Mouse (Mus musculus): Measurements from ENCODE around the gene Gm42906.

Gm42906 gene

DNA sequence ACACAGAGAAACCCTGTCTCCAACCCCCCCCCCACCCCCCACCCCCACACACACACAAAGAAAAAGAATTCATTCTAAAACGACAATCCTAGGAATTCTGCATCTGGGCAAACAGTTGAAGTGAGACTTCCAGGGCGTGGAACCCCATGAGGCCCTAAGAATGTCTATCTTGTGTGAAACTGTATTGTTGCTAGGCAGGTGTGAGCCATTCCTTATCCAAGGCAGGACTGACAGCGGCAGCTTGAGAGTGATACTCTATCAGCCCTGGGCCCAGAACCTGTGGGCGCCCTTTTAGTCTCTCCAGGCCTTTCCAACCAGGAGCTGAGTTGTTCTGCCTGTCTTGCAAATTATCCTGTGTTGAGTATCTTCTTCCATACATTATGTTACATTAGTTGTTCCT lies 129.6 kb downstream of the Gm42906 start:
- in situ Hi-C loops (cut with MboI), result no loop called here

- in situ Hi-C loops (cut with MboI), result no loop called here
These were observed 131.7 kb downstream of the Gm42906 start for GRCm38 (mm10) chr5:151296244-151296643.

DNA sequence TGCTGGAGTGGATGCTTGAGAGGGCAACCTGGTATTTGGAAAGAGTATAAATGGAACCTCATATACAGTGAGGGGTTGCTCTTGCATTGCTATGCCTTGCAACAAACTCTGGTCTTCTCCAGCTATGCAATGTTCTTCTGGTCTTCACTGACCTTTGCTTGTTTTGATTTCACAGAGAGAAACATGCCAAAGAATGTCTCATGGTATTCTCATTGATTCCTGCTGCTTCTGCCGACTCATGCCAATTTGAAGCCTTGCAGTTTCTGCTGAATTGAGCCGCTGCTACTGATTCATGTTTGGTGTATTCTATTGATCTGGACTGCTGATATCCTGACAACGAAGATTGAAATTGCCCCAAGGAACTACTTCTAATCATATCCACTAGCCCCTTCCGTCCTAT lies 134.4 kb downstream of the Gm42906 start:
- in situ Hi-C loops (cut with MboI), result no loop called here

GRCm38 (mm10) chr5:151292310-151292709 lies 135.7 kb downstream of the Gm42906 start:
- in situ Hi-C loops (cut with MboI), result no loop called here

DNA sequence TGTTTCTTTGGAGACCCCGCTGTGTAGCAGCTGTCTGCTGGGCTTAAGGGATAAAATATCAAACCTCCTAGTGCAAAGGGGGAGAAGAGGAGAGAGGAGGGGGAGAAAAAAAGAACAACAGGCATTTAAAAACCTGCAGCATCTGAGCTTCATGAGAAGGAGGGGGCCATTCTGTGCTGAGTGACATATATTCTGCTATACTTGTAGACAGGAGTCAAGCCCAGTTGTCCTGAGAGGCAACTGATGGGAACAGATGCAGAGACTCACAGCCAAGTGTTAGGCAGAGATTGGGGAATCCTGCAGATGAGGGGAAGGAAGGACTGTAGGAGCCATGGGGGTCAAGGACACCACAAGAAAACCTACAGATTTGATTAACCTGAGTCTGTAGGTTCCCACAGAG lies 141.6 kb downstream of the Gm42906 start:
- in situ Hi-C loops (cut with MboI), result no loop called here

DNA sequence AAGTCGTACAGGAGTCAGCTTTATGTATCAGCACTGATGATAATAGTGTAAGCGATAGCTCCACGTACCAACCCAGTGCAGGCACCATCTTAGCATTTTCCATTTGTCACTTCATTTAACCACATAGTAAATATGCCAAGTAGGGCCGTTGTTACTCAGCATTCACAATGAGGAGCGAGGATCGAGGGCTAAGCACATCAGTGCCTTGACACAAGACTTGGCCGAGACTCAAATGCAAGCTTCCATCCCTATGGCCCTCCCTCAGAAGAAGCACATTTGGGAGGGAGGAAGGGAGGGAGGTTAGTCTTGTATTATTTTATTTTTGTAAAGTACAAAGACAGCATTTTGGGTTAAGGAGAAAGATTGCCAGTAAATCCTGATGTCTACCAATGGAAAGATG lies 148.4 kb downstream of the Gm42906 start:
- in situ Hi-C loops (cut with MboI), result no loop called here

GRCm38 (mm10) chr5:151277927-151278326 lies 150.0 kb downstream of the Gm42906 start:
- in situ Hi-C loops (cut with MboI), result no loop called here

- in situ Hi-C loops (cut with MboI), result no loop called here
These were observed 152.0 kb downstream of the Gm42906 start for GRCm38 (mm10) chr5:151275986-151276385.

GRCm38 (mm10) chr5:151274265-151274664 lies 153.7 kb downstream of the Gm42906 start:
- in situ Hi-C loops (cut with MboI), result no loop called here

- in situ Hi-C loops (cut with MboI), result no loop called here
These were observed 157.1 kb downstream of the Gm42906 start for GRCm38 (mm10) chr5:151270815-151271214.

- in situ Hi-C loops (cut with MboI), result no loop called here
These were observed 160.9 kb downstream of the Gm42906 start for GRCm38 (mm10) chr5:151266896-151267634.

GRCm38 (mm10) chr5:151261558-151261957 lies 166.4 kb downstream of the Gm42906 start:
- in situ Hi-C loops (cut with MboI), result no loop called here

DNA sequence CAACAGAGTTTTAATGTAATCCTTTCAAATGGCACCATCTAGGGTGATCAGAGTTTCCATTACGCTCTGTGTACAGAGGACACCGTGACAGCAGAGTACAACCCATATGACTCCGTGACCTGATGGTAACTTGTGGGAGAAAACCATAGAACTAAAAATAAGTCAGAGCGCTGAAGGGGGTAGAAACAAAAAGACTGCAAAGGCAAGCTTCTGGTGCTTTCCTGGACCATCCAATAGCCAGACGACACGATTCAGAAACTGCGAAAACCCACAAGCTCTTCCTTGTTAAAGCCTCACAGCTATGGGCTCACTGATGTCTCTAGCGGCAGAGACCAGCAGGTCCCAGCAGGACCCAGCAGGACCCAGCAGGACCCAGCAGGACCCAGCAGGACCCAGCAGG lies 175.8 kb downstream of the Gm42906 start:
- in situ Hi-C loops (cut with MboI), result no loop called here

DNA sequence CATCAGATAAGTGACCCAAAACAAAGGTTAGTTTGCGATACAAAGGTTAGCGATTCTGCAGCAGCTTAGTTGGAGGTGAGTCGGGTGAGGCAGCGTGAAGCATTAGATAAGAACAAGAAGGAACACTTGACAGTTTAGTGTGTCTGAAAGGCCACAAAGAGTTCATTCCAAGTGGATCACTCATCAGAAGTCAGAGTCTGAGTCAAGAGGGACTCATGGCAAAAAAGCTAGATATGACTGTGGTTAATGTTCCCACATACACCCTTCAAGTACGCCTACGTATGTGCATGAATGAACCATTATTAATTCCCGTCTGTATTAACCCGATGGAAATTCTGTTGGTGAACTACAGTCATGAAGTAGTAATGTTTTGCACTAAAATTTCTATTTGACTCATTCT lies 176.3 kb downstream of the Gm42906 start:
- in situ Hi-C loops (cut with MboI), result no loop called here

DNA sequence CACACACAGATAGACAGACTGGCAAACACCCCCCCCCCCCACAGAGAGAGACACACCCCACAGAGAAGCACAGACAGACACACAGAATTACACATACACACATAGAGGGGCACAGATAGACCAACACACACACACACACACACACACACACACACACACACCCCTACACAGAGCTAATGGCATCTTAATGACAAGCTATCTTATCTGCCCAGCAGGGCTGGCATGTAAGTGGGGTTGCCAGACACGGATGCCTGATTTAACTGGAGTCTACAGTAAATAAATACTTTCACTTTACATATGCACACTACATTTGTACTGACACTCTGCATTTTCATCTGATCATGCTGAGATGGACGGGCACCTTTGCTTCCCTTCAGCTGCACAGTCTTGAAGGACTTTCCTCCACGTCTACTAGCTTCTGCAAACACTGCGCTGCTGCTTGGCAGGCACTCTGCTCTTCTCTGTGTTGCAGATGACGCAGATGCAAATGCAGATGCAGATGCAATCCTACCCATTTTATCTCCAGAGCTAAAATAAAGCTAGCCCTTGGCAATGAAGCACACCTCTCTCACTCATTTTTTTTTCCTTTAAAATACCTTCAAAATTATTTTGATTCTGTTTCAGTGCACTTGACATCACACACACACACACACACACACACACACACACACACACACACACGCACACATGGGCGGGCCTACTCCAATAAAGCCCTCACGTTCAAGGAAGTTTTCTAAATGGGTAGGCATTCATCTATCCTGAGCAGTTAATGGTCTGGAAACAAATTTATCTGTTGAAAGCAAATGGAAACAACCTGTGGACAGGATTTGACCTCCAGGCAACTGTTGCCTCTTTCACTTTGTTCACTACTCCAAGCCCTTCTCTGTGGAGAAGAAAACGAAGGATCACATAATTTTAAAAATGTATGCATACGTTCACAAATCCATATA lies 179.0 kb downstream of the Gm42906 start:
- in situ Hi-C loops (cut with MboI), result no loop called here

GRCm38 (mm10) chr5:151248084-151248483 lies 179.9 kb downstream of the Gm42906 start:
- in situ Hi-C loops (cut with MboI), result no loop called here

DNA sequence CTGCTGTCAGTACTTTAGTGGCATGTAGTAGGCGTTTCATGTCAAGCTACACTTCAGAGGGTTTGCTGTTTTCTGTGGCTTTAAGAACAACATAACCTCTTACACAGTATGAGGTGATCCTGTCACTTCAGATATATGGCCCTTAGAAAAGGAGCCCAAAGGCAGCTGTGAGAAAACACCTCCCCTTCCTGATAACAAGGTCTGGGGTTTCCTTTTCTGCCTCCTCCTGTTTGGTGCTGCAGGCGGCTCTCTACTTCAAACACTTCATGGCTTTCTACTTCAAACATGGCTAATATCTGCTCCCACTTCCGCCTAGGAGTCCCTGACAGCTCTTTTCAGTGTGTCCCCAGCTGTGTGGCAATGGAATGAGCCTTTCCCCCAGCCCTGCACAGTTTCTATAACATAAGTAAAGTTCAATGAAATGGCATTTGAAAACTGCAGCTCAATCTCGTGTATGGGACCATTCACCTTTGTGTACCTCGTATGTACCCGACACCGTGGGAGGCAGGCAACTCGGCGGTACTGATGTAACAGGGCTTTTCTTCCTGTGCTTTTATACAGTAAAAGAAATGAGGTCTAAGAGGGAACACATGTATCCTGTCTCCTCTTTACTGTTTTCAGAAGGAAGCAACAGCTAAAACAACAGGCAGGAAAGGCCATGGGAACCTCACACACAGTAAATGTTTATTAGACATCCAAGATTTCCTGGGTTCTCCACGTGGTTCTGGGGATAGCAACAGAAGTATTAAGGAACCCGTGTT lies 180.7 kb downstream of the Gm42906 start:
- in situ Hi-C loops (cut with MboI), result no loop called here

GRCm38 (mm10) chr5:151246287-151246686 lies 181.7 kb downstream of the Gm42906 start:
- in situ Hi-C loops (cut with MboI), result no loop called here

DNA sequence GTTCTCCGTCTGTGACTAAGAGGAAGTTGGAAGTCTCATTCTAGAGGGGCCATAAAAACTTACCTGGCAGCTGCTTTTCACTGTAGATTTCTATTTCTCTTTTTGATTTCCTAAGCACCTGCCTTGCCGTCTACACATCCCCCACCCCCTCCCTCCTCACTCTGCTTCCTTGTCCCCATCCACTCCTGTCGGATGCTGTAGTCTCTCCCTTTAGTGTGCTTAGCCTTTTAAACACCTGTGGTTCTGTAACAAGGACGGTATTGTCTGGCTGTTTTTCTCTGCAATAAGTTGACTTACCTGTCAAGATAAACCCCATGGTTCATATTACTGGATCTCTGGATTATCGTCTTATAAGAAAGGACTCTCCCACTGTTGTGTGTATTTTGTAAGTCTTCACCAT lies 182.4 kb downstream of the Gm42906 start:
- in situ Hi-C loops (cut with MboI), result no loop called here

GRCm38 (mm10) chr5:151238730-151239129 lies 189.2 kb downstream of the Gm42906 start:
- in situ Hi-C loops (cut with MboI), result no loop called here

GRCm38 (mm10) chr5:151236411-151236810 lies 191.6 kb downstream of the Gm42906 start:
- in situ Hi-C loops (cut with MboI), result no loop called here

DNA sequence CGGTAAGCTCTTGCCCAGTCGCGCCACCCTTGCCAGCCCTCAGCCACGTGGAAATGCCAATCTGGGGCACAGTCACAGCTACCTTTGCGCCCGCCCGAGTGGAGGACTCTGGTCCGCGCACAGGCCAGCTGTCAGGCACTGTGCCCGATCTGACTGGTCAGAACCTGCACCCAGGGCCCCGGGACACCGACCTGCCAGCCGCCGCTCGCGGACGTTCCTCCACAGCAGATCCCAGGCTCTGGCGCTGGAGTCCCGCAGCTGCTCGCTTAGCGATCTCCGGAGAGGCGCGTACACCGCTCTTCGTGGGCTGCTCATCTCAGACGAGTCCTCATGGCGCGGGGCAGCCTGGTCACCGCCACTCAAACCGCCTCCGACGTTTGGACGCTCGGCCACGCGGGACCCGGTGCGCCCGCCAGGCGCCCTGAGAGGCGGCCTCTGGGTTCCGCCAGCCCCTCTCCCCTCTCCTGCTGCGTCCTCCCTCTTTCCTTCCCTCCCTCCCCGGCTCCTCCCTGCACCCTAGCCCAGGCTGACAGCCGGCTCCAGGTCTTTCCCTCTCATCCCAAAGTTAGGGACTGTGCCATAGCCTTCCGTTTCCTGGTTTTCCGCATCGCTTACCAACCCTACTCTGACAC lies 194.4 kb downstream of the Gm42906 start, which contains the start of gene Stard13:
Gene Stard13, minus strand, starts transcription at position 437 of the 632 bp plus-strand sequence.
- in situ Hi-C loops (cut with MboI), result no loop called here

All from mature B cell (primary cell).